Mouse (Mus musculus) lung, postnatal 0 days (tissue): ENCODE data around the gene Olfr148. TPM values are rescaled to one million over a fixed set of nuclear protein-coding genes. Genes with fewer than 3 reads are reported as not detected.

Experiments
- ATAC-seq: fragments of 200-750 bp; cut with Nextera tagmentation; 2 replicates; pipeline ENCODE4 v1.8.0; 2017; ENCODE audit warnings: moderate library complexity
- DNase-seq: peaks from one replicate; pipeline ENCODE4 v3.0.0-alpha.2; 2016; ENCODE audit warnings: low spot score
- H3K27ac ChIP-seq: fragments of 300-500 bp; sonication (generic); 2 replicates; pipeline ENCODE4 v1.5.1; 2014; ENCODE audit warnings: antibody characterized with exemption, mild to moderate bottlenecking, low read length, mixed read lengths
- H3K27me3 ChIP-seq: fragments of 300-500 bp; sonication (generic); replicated peaks from 2 replicates; pipeline ENCODE4 v1.6.1; 2014; ENCODE audit warnings: low read length, mixed read lengths; ENCODE audit not compliant: insufficient read depth
- H3K36me3 ChIP-seq: fragments of 300-500 bp; sonication (generic); 2 replicates; pipeline ENCODE4 v1.6.1; 2014; ENCODE audit warnings: low read length, mixed read lengths; ENCODE audit not compliant: insufficient read depth
- H3K4me1 ChIP-seq: fragments of 300-500 bp; sonication (generic); 2 replicates; pipeline ENCODE4 v1.6.1; 2014; ENCODE audit warnings: antibody characterized with exemption, low read depth, low read length, mixed read lengths; ENCODE audit not compliant: insufficient read depth
- H3K4me2 ChIP-seq: fragments of 300-500 bp; sonication (generic); replicated peaks from 2 replicates; pipeline ENCODE4 v1.6.1; 2014; ENCODE audit warnings: low read depth, mild to moderate bottlenecking, low read length, moderate library complexity, mixed read lengths
- H3K4me3 ChIP-seq: fragments of 300-500 bp; sonication (generic); 2 replicates; pipeline ENCODE4 v1.5.1; 2014; ENCODE audit warnings: low read depth, low read length
- H3K9ac ChIP-seq: fragments of 300-500 bp; sonication (generic); replicated peaks from 2 replicates; pipeline ENCODE4 v1.6.1; 2014; ENCODE audit warnings: low read depth, mild to moderate bottlenecking
- H3K9me3 ChIP-seq: fragments of 300-500 bp; sonication (generic); 2 replicates; pipeline ENCODE4 v1.6.1; 2016; ENCODE audit warnings: low read length, mixed read lengths
- CTCF ChIP-seq: IDR thresholded peaks from 2 replicates; pipeline ENCODE4 v1.5.1; 2016; ENCODE audit warnings: antibody characterized with exemption, mild to moderate bottlenecking
- EP300 ChIP-seq: IDR thresholded peaks from 2 replicates; pipeline ENCODE4 v1.6.1; 2016; ENCODE audit warnings: antibody characterized with exemption, mild to moderate bottlenecking, control low read depth
- WGBS: fragments of 180-500 bp; shearing (Covaris S2); extraction: QIAGEN DNeasy Blood & Tissue Kit; methylation state at CpG from one replicate; pipeline ENCODE4 v1.1.7; 2014; 5-methylcytosine and 5-hydroxymethylcytosine counted together
- polyA plus RNA-seq: library from polyadenylated mRNA; unstranded; fragments of >200 nt; fragmentation: Nextera tagmentation; extraction: Ambion mirVana; gene quantifications from 2 replicates; pipeline ENCODE4 v1.2.1, GENCODE M21; 2015

Gene Olfr148
- polyA plus RNA-seq, 1 experiment from 2014 or later: not detected

DNA sequence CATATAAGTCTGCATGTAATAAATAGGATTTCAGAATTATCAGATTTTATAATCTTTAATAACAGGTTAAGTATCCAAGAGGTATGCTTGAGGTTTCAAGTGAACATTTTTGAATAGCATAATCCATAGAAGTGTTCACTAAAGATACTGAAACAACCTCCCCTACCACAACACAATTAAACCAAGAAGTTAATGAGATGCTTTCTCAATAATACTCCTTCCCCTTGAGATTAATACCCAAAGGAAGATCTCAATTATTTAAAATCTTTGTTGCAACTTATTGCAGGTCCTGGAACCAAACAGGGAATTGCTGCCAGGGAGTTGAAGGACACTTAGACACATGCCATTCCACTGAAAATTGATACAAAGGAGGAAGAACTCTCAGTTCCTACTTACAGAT, 34.3 kb downstream of the Olfr148 start, which contains the start of gene Olfr961:
Gene Olfr961 (plus strand): TSS at position 301 of the 400 bp plus-strand sequence.
- no peaks in the 10 kb centered on the region for H3K27me3 ChIP-seq
- no peaks in the 10 kb centered on the region for H3K9me3 ChIP-seq
- TF ChIP-seq EP300 (no peak), CTCF (no peak)
- ATAC-seq (no peak), DNase-seq (no peak)
- no peak within 1 kb of the TSS for H3K9ac ChIP-seq
- no peak within 1 kb of the TSS for H3K4me3 ChIP-seq
- no peaks in the 10 kb centered on the region for H3K36me3 ChIP-seq
- H3K4me2 ChIP-seq: no peak within 1 kb of the TSS
- no peaks in the 10 kb centered on the region for H3K4me1 ChIP-seq
- H3K27ac ChIP-seq: no peak within 1 kb of the TSS

DNA sequence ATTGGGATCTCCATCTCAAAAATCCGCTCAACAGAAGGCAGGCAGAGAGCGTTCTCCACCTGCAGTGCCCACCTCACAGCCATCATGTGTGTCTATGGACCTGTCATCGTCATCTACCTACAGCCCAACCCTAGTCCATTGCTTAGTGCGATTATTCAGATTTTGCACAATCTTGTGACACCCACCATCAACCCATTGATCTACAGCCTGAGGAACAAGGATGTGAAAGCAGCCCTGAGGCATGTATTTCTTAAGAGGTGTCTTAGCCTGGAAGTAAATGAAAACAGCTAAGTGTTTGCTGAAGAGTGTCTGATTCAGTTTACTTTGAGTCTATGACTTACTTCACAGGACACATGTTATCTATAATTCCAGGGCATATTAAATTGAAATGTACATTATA, 36.9 kb downstream of the Olfr148 start:
- no peaks in the 10 kb centered on the region for H3K9me3 ChIP-seq
- H3K9ac ChIP-seq: no peak overlapping the region
- ATAC-seq (no peak), DNase-seq (no peak)
- H3K4me3 ChIP-seq: no peak overlapping the region
- no peak overlapping the region for H3K4me2 ChIP-seq
- no peaks in the 10 kb centered on the region for H3K27me3 ChIP-seq
- H3K27ac ChIP-seq: no peak overlapping the region
- H3K36me3 ChIP-seq: no peaks in the 10 kb centered on the region
- 71% methylated on average over 4 of the region's 4 CpGs for WGBS
- no peak for TF ChIP-seq EP300
- TF ChIP-seq CTCF: no peak
- no peaks in the 10 kb centered on the region for H3K4me1 ChIP-seq

DNA sequence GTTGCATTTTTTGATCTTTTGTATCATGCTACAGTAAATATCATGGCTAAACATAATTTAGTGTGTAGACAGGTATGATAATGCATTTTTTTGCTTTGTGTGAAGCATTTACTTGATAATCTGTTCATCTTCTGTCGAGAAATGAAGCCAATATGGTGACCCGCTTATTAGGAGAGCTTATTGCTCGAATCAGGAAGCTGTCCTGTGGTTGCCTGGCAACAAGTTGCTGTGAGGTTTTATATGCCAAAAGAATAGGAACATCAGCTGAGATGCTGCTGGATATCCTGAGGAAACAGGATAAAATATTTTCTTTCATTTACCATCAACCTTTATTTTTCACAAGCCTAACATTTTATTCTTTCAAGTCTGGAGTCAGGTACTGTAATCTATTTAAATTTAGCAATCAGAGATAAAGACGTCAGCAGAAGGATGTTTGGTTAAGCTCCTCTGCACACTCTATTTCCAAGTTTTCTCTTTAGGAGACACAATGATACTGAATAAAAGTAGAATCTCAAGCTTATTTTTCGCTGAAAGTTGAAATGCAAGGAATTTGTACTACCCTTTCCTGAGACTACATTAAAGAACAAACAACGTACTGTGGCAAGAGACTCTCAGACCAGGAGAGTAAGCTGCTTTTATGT, 44.4 kb downstream of the Olfr148 start:
- WGBS: 54% methylated on average over 6 of the region's 6 CpGs
- DNase-seq (no peak), ATAC-seq (no peak)
- H3K4me1 ChIP-seq: no peaks in the 10 kb centered on the region
- no peak overlapping the region for H3K4me2 ChIP-seq
- no peaks in the 10 kb centered on the region for H3K36me3 ChIP-seq
- no peak overlapping the region for H3K9ac ChIP-seq
- H3K27ac ChIP-seq: no peak overlapping the region
- H3K4me3 ChIP-seq: no peak overlapping the region
- no peaks in the 10 kb centered on the region for H3K27me3 ChIP-seq
- no peaks in the 10 kb centered on the region for H3K9me3 ChIP-seq
- no peak for TF ChIP-seq EP300
- no peak for TF ChIP-seq CTCF

Other genes with a start within 250 kb of the Olfr148 start
- gene Olfr951, start 223.2 kb upstream of the Olfr148 start, polyA plus RNA-seq: not detected in 2 replicates
- gene Olfr952, start 183.5 kb upstream of the Olfr148 start, polyA plus RNA-seq: not detected in 2 replicates
- gene Olfr954, start 154.0 kb upstream of the Olfr148 start, polyA plus RNA-seq: not detected in 2 replicates
- gene Olfr955, start 138.7 kb upstream of the Olfr148 start, polyA plus RNA-seq: not detected in 2 replicates
- not detected in 2 replicates for gene Olfr44, start 116.7 kb upstream of the Olfr148 start, polyA plus RNA-seq
- not detected in 2 replicates for gene Olfr957, start 94.8 kb upstream of the Olfr148 start, polyA plus RNA-seq
- not detected in 2 replicates for gene Olfr958, start 56.6 kb upstream of the Olfr148 start, polyA plus RNA-seq
- not detected in 2 replicates for gene Olfr959, start 35.1 kb upstream of the Olfr148 start, polyA plus RNA-seq
- 1.4 and 1.7 TPM in 2 replicates for gene AW551984, start 6.3 kb upstream of the Olfr148 start, polyA plus RNA-seq
- gene Olfr960, start 10.7 kb downstream of the Olfr148 start, polyA plus RNA-seq: not detected in 2 replicates
- not detected in 2 replicates for gene Olfr961, start 34.4 kb downstream of the Olfr148 start, polyA plus RNA-seq
- not detected in 2 replicates for gene Olfr963, start 56.5 kb downstream of the Olfr148 start, polyA plus RNA-seq
- not detected in 2 replicates for gene Olfr149, start 96.5 kb downstream of the Olfr148 start, polyA plus RNA-seq
- not detected in 2 replicates for gene Olfr965, start 100.7 kb downstream of the Olfr148 start, polyA plus RNA-seq
- gene Olfr150, start 120.3 kb downstream of the Olfr148 start, polyA plus RNA-seq: not detected in 2 replicates
- gene Olfr967, start 135.6 kb downstream of the Olfr148 start, polyA plus RNA-seq: not detected in 2 replicates
- not detected in 2 replicates for gene Olfr968, start 172.6 kb downstream of the Olfr148 start, polyA plus RNA-seq
- gene Olfr969, start 180.3 kb downstream of the Olfr148 start, polyA plus RNA-seq: not detected in 2 replicates
- not detected in 2 replicates for gene Olfr970, start 198.2 kb downstream of the Olfr148 start, polyA plus RNA-seq
- not detected in 2 replicates for gene Olfr971, start 226.2 kb downstream of the Olfr148 start, polyA plus RNA-seq